Mouse (Mus musculus): ENCODE data around the gene Scarb2. TPM values are rescaled to one million over a fixed set of nuclear protein-coding genes. Genes with fewer than 3 reads are reported as not detected.
A peak's percentile ranks its signal among the peaks of the same experiment; 100 is the strongest.
"Not testable (repeated sequence)": the region's sequence is repeated elsewhere in the genome, so short reads cannot be mapped to it uniquely, and the experiment has no call there.

The Scarb2 gene
- total RNA-seq (2021): 67.4 and 73.7 TPM in 2 replicates
- long read RNA-seq, experiment 1, full-length matches to known transcripts: 36 of 39 reads
- long read RNA-seq, experiment 1, partial matches to known transcripts: 1 of 39 reads
- long read RNA-seq, experiment 1, other reads (novel, unspliced or antisense): 2 of 39 reads
- long read RNA-seq, experiment 2, full-length matches to known transcripts: 47 of 55 reads
- long read RNA-seq, experiment 2, partial matches to known transcripts: 3 of 55 reads
- long read RNA-seq, experiment 2, other reads (novel, unspliced or antisense): 5 of 55 reads

DNA sequence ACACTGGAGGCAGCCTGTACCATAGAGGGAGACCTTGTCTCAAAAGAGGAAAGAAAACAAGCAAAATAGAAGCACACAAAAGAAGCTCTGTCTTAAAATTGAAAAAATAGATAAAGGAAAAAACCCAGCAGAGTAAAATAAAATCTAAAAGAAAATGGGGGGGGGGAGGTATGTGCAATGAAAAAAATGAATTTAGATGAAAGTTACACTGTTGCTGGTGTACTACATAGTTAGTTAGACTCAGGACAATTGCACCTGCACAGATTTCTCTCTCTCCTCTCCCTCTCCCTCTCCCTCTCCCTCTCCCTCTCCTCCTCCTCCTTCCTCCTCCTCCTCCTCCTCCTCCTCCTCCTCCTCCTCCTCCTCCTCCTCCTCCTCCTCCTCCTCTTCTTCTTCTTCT is at the start of gene Scarb2:
TSS of gene Scarb2 (minus strand) at position 101 of the 400 bp plus-strand sequence.
- no peak for DNase-seq

DNA sequence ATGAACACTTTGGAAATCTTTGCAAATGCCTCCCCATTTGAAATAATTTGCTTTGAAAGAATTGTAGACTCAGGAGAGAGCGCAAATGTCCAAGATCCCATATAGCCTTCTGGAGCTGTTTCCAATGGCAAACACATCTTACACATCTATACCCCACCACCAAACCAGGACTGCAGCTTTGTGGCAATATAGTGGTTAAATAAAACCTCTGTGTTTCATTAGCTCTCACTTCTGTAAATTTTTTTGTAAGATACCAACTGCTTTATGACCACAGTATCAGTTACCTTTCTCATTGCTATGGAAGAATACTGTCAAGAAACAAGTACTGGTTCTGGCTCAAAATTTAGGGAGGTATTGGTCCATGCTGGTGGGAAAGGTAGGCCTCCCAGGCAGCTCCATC is 49.3 kb upstream of the Scarb2 start:
- DNase-seq: no peak

DNA sequence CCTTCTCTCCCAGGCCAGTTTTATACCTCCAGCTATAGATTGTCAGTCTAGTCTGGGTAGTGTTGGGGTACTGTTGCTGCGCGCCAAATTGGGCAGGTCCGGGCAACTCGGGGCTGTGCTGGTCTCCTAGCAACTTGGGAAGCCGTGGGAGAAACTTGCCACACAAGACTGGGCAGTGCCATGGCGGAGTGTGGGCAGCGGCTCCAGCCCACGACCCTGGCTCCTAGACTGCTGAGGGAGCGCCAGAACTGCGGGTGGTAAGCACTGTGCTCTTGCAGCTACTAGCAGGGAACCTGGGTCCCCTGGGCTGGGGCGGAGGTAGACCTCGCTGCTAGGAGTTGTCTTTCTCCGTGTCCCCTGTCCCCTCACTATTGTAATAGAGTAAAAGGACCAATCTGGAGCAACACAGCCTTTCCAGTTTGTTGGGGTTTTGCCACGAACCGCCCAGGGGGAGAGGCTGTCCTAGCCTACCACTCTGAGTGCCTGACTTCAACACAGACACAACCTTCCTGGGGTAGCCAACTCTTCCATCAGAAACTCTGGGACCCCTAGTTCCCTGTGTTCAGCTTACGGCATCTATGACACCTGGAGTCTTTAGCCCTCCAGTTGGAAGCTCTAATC is 48.4 kb upstream of the Scarb2 start, which contains the start of gene Fam47e:
TSS of gene Fam47e (plus strand) at position 179 of the 621 bp plus-strand sequence.
- DNase-seq: no peak

DNA sequence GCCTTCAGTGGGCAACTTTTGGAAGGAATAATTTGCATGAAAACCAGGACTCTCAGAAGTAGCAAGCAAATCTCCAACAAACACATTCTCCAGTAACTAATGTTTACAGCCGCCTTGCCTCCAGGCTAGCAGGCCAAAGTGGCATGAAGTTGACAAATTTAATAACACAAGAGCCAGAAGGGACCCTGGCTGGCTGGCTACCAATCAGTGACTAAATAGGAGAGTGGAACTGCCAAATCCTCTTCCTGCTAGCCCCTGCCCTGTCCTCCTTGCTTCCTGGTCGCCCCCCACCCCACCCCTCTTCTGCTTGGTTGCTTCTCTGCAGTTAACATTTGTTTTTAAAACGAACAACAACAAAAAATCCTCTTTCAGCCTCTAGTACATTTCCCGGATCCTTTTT is 47.8 kb upstream of the Scarb2 start:
- DNase-seq: peak; percentile 12

DNA sequence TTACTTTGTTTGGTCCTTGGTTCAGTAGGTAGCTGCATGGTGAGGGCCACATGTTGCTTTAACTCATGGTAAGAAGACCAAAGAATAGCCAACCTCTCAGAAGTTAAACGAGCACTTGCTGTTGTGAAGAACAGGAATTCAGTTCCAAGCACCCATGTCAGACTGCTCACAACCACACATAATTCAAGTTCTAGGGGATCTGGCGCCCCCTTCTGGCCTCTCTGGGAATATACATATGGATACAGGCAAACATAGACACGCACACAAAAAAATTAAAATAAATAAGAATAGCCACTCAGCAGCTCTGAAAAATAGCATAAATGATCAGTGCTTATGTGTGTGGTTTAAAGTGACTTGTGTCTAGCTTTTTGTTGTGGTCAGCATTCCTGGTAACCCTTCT is 47.3 kb upstream of the Scarb2 start:
- peak; percentile 17 for DNase-seq

DNA sequence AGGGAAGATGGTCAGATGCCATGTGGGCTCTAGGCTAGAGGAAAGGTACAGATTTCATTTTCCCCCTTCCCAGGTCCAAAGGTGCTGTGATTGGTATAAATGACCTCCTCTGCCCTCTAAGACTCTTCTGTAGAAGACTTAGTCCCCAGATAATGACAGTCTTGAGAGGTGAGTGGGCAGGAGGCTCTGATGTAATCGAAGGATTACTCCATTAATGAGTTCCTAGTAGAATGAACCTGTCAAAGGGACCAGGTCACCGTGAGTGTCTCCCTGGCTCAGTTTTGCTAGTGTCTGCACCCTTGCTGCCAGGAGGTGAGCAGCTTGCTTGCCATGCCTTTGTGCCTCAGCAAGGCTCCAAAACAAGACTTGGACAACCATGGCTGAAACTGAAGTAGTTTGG is 46.0 kb upstream of the Scarb2 start:
- DNase-seq: no peak

DNA sequence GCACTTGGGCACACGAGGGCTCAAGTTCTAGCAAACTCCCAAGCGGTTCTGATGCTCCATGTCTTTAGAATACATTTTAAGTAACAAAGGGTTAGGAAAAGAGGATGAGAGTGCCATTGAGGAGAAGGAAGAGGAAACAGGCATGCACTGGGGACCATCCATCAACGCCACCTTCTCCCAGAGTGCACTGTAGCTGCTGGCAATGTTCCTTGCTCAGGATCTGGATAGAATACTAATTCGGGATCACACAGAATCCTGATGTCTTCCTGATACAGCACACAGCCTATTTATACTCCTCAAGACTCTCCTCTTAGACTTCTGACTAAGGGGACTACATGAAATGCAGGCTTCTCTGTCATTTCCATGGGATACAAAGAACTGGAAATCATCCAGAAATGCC is 33.1 kb upstream of the Scarb2 start:
- no peak for DNase-seq

DNA sequence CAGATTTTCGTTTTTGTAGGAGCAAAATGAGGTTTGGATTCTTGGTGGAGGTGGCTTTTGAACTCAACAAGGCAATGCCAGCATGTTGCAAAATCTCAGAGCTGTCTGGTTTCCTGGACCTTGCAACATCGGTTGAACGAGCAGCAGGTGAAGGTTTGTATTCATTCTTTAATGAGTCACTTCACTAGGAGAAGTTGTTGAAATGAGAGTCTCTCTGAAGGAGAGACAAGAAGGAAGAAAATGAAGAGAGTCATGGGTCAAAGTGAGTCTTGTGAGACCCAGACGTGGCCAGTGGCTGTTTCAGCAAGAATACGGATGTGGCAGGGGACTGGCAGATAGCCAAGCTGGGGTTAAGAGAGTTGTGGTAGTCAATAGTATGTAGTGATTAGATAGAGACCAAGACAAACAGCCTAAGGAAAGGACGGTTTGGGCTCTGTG is 18.2 kb upstream of the Scarb2 start:
- no peak for DNase-seq

DNA sequence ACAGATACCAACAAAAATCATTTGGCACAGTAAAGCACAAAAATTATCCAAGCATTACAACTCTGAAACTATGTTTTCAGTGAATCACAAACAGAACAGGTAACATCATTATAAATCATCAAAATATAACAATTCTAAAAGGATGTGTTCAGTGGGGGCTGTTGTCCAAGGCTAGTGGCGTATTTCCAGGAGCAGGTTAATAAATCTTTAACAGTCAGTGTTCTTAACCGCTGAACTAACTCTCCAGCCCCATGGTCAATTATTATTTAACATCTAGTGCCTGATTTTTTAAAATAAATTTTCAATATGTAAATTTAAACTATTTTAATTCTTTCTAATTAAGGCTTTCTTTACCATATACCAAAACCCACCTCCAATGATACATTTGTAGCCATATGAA is 14.5 kb upstream of the Scarb2 start:
- not testable (repeated sequence) for DNase-seq

DNA sequence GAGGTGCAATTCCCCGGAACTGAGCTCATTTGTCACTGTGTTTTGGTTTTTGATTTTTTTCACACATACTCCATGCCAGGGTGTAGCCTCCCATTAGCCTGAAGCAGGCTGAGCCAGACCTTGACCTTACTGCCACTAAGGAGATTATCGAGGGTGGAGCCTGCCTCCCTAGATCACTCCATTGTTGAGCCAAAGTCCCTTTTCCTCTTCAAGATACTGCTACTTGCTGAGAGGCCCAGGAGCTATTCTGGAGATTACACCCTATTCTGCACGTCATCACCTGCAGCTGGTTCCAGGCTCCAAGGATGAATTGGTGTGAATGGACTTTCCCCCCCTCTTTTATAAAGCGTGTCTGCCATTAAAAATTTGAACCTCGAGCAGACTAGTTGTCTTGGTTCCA is 5.4 kb upstream of the Scarb2 start:
- DNase-seq: no peak

DNA sequence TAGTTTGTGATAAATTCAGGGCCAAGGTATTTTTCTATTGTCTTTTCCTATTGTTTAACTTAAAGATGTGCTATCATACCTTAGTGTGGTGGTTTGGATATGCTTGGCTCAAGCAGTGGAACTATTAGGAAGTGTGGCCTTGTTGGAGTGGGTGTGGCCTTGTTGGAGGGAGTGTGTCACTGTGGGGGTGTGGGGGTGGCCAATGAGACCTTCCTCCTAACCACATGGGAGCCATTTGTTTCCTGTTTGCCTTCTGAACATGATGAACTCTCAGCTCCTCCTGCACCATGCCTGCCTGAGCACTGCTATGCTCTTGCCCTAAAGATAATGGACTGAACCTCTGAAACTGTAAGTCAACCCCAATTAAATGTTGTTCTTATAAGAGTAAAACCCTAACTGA is 4.6 kb upstream of the Scarb2 start:
- no peak for DNase-seq

DNA sequence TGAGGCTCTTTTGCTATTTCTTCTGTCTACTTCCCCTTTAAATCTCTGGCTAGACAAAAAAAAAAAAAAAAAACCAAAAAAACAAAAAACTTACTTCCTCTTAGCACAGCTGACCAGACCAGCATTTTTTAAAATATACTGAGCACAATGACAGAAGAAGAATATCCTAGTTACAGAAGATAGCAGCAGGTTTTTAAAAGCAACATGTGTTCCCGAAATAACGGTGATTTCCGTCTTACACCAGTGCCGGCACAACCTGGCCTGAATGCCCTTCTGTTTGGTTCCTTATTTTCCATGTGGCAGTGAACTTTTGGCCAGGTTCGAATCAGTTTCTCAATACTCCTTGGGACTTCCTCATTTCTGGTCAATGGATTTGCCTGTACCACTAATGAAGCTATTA is 2.2 kb upstream of the Scarb2 start:
- no peak for DNase-seq

DNA sequence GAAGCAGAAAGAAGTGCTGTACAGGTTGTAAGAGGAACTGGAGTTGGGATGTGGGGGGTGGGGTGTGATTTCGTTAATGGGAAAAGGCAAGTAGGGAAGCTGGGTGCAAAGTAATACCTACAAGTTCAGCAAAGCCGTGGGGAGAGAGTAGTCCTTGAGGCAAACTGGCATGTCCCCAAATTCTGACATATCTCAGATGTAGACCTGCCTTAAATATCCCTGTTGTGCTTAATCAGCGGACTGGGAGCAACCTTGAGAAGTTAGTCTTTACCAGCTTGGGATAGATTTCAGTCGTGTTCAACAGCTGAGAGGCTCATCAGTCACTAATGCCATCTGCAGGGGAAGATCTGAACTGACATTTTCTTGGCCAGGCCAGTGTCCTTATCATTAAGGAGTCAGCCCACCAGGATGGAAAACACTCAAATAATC is 318 bp downstream of the Scarb2 start:
- DNase-seq: peak; percentile 45

DNA sequence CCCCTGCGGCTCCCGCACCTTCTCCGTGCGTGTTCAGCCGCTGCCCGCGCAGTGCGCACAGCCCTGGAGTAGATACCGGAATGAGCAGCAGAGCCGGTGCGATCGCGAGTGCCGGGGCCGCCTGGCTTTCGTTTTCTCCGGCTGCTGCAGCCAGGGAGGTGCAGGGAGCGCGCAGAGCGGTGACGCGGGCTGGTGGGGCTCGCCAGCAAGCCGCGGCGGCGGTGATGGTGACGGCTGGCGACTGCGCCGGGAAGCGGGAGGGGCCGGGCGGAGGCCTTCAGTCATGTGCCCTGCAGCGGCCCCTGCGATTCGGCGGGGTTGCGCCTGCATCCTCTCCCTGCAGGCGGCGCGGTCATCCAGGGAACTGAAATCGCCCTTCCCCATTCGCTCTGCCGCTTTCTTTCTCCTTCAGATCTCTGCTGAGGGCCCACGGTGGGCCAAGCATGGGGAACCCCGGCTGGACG is 1.2 kb downstream of the Scarb2 start:
- peak; percentile 99 for DNase-seq

DNA sequence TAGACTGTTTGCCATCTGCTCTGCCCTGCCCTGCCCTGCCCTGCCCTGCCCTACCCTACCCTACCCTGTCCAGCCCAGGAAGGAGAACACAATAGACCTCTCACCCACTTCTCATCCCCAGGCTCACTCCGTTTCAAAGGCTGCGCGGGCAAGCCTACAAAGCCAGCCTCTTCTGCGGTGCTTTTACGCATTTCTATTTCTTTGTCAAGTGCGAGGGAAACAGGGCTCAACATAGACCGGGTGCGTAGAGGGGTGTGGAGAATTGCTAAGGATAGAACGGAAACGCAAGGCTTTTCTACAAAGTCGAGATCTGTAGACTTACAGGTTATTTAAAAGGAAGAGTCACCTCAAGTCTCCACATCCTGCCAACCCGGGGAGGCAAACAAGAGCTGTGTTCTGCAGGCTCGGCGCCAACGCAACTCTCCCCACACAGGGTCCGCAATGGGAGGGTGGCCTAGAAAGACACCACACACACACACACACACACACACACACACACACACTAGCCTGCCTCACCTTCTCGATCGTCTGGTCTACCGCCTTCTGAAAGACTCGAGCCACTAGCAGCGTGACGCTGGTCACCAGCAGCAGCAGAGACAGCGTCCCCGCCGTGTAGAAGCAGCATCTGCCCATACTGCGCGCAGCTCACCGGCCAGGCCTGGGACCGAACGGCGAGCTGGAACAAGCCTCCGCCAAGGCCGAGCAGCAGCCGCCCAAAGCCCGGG is 1.8 kb downstream of the Scarb2 start:
- peak; percentile 67 for DNase-seq

DNA sequence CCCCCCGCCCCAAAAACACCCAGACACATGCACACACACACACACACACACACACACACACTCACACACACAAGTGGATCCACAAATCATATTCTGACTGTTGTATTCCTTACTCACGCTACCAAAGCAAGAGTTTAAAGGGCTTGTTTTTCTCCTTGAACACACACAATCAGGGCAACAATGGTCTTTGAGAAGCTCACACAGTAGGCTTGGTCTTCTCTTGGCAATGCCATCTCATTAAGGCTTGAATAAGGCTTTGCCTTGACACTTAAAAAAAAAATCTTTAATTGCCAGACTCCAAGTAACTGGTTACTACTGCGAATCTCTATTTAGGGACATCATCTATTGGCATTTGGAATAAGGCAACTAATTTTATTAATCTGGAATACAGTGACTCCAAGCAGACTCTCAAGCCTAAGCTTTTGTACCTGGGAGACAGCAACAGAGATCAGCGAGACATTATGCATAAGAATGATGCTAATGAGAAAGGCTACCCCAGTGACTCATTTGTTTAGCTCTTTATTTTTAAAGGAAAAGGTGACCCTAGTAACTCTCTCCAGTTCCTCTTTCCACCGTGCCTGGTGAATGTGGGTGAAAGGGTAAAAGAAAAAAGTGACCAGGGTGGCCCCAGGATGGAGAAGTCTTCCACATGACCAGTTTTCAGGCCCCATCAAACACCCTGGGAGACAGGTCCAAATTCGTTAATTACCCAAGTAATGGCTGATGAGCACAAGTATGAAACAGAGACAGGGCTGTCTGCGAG is 2.6 kb downstream of the Scarb2 start:
- DNase-seq: no peak

DNA sequence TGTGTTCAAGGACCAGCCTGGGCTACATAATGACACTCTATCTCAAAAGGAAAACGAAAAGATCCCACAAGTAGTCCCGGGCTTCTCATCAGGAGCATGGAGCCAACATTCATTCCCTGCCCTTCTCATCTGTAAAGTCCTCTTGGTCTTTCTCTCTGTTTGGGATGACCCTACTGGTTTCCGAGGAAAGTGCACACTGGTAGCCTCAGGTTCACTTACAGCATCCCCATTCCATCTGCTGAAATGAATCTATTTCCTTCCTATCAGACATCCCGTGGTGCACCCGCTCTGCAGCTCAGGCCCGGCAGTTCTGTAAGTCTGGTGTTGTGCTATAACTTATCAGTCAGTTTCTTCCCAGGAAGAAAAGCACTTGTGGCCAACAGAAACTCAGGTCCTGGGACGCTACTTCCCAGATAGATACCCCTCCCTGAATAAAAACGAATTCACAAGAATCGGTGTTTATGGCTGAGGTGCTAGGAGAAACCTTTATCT is 3.2 kb downstream of the Scarb2 start:
- no peak for DNase-seq

DNA sequence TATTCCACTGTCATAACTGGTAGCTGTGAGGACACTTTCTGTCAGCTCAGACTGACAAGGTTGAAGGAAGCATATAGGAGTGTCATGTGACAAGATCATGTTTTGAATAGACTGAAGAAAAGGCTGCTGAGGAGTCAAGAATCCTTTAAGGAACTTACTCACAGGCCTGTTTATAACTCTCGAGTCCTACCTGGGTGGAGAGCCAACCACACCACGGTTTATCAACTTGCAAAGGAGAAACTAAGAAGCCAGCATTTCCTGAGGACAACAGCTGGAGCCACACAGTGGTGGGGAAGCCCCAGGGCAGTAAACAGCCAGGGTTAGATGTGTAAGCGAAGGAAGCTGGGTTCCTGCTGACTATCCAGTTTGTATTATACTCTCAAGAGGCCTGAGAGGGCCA is 7.3 kb downstream of the Scarb2 start:
- no peak for DNase-seq

DNA sequence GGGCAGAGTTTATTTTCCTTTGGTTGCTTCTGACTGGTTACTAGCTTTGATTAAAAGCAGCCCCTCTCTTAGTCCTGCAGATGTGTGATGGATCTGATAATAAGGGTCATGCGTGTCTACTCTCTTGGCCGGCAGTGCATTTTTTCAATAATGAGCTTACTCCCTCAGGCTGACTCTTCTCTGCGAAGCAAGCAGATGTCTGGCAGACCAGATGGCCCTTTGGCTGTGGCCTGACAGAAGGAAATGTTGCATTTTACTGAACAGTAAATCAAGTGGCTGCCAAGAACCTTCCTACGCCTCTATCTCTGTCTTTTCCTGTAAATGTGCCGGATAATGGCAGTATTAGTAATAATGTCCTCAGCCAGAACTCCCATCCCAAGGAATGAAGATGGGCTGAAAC is 8.0 kb downstream of the Scarb2 start:
- DNase-seq: peak; percentile 30

DNA sequence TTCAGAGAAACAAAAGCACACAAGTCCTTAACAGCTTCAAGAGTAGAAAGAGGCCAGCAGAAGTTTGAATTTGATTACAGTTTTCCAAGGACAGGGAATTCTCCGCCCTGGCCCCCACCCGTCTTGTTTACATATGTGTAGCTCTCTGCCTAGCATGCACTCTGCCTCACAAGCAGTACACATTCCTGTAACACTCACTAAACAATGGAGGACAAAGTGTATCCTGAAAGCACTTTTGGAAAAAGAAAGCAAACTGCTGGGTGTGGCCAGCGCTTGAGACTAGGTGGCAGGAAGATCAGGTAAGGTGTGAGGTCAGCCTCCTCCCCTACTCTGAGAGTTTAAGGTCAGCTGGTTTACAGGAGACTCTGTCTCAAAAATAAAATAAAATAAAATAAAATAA is 8.4 kb downstream of the Scarb2 start:
- DNase-seq: no peak

DNA sequence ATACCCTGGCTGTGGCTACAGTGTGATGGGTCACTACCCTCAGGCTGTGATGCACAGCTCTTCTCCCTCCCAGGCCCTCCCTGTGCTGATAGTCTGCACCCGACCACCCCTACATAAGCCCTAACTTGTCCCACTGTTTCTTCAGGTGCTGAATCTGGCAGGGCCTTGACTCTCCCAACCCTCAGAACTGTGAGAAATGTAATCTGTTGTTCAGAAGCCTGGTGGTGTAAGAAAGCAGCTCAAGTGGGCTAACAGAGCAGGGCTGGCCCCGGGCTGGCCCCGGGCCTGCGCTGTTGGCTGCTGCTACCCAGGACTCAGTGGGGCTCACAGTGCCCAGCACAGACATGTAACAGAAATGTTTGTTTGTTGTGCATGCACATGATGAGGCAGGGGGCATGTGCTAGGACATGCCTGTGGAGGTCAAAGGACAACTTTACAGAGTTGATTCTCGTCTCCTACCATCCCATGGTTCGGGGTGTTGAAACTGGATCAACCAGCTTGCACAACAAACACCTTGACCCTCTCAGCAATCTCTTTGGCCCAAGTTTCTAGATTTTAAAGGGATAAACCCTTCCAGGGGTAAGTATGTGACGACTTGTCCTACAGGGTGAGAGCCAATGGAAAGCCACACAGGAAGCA is 10.7 kb downstream of the Scarb2 start:
- DNase-seq: peak; percentile 32

DNA sequence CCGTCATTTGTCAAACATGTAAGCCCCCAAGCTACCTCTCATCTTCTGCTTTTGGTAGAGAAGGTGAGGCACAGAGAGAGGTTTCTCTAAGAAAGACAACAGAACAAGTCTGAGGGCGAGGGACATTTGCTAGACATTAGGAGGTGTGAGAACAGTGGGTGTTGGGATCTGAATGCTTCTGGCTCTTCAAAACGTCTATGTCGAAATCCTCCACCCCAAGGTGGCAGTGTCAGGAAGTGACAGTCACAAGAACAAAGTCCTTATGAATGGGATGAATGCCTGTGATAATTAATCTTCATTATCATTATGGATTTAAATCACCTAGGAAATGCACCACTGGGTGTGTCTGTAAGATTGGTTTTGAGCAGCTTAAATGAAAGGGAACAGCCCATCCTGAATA is 11.3 kb downstream of the Scarb2 start:
- no peak for DNase-seq

Measured in adrenal gland, postnatal 14 days (tissue).